Mouse (Mus musculus) liver, embryonic 11.5 days (tissue): Measurements from ENCODE around the gene Cdan1. TPM values are rescaled to one million over a fixed set of nuclear protein-coding genes. Genes with fewer than 3 reads are reported as not detected.

Experiments
- ATAC-seq: fragments of 200-750 bp; cut with Nextera tagmentation; replicated peaks from 2 replicates; pipeline ENCODE4 v1.8.0; 2017; ENCODE audit warnings: moderate number of reproducible peaks, mild to moderate bottlenecking, moderate TSS enrichment, moderate library complexity; ENCODE audit not compliant: low FRiP score
- DNase-seq: peaks from one replicate; pipeline ENCODE4 v3.0.0-alpha.2; 2017; ENCODE audit warnings: low spot score
- H3K27ac ChIP-seq: fragments of 300-500 bp; sonication (generic); 2 replicates; pipeline ENCODE4 v1.5.1; 2014; ENCODE audit warnings: mild to moderate bottlenecking, low read depth, low read length, control low read depth
- H3K27me3 ChIP-seq: fragments of 300-500 bp; sonication (generic); replicated peaks from 2 replicates; pipeline ENCODE4 v1.6.1; 2014; ENCODE audit warnings: low read length, mixed read lengths; ENCODE audit not compliant: control insufficient read depth, insufficient read depth
- H3K36me3 ChIP-seq: fragments of 300-500 bp; sonication (generic); 2 replicates; pipeline ENCODE4 v1.6.1; 2014; ENCODE audit warnings: mild to moderate bottlenecking, low read length, moderate library complexity, mixed read lengths; ENCODE audit not compliant: control insufficient read depth, insufficient read depth
- H3K4me1 ChIP-seq: fragments of 300-500 bp; sonication (generic); replicated peaks from 2 replicates; pipeline ENCODE4 v1.6.1; 2014; ENCODE audit warnings: low read length, mixed read lengths; ENCODE audit not compliant: control insufficient read depth, insufficient read depth
- H3K4me2 ChIP-seq: fragments of 300-500 bp; sonication (generic); 2 replicates; pipeline ENCODE4 v1.6.1; 2014; ENCODE audit warnings: mild to moderate bottlenecking, control low read depth, moderate library complexity
- H3K4me3 ChIP-seq: fragments of 300-500 bp; sonication (generic); 2 replicates; pipeline ENCODE4 v1.5.1; 2014; ENCODE audit warnings: low read depth, low read length, control low read depth
- H3K9ac ChIP-seq: fragments of 300-500 bp; sonication (generic); 2 replicates; pipeline ENCODE4 v1.6.1; 2014; ENCODE audit warnings: low read depth, low read length, control low read depth
- H3K9me3 ChIP-seq: fragments of 300-500 bp; sonication (generic); 2 replicates; pipeline ENCODE4 v1.6.1; 2016; ENCODE audit warnings: low read length, inconsistent platforms, mixed read lengths; ENCODE audit not compliant: control insufficient read depth
- WGBS: fragments of 180-500 bp; shearing (Covaris S2); extraction: QIAGEN DNeasy Blood & Tissue Kit; methylation state at CpG from one replicate; pipeline ENCODE4 v1.1.7; 2014; 5-methylcytosine and 5-hydroxymethylcytosine counted together
- polyA plus RNA-seq: library from polyadenylated mRNA; unstranded; fragments of >200 nt; fragmentation: Nextera tagmentation; extraction: Ambion mirVana; gene quantifications from 2 replicates; pipeline ENCODE4 v1.2.1, GENCODE M21; 2014

Cdan1 gene
- polyA plus RNA-seq, 1 experiment from 2014 or later = 9.3 TPM

GRCm38 (mm10) chr2:120729775-120730585, 119.9 kb downstream of the Cdan1 start:
- Histone ChIP-seq H3K4me1 (peaks cover 25% of the 10 kb centered on the region), H3K9me3 (no peaks in the 10 kb centered on the region)
- DNase-seq = peak; percentile 69

GRCm38 (mm10) chr2:120724176-120724575, 125.8 kb downstream of the Cdan1 start:
- peaks cover 13% of the 10 kb centered on the region for H3K4me1 ChIP-seq
- no peak for DNase-seq
- no peak overlapping the region for H3K27ac ChIP-seq

More at GRCm38 (mm10) chr2:120729775-120730585, 119.9 kb downstream of the Cdan1 start:
- Histone ChIP-seq H3K27me3 (no peaks in the 10 kb centered on the region), H3K27ac (peak overlapping the region; percentile 95; the same call in 1 of the 2 replicates), H3K9ac (peak overlapping the region; percentile 95), H3K4me3 (peak overlapping the region; percentile 92), H3K4me2 (peak overlapping the region; percentile 93), H3K36me3 (peaks cover 29% of the 10 kb centered on the region)
- ATAC-seq = peak; percentile 46
- 4% methylated on average over 23 of the region's 23 CpGs for WGBS

GRCm38 (mm10) chr2:120723621-120724020, 126.3 kb downstream of the Cdan1 start:
- H3K9ac ChIP-seq = no peak overlapping the region
- H3K4me1 ChIP-seq = peaks cover 8% of the 10 kb centered on the region
- H3K36me3 ChIP-seq = peaks cover 70% of the 10 kb centered on the region
- DNase-seq = no peak
- no peak for ATAC-seq
- H3K4me3 ChIP-seq = no peak overlapping the region
- no peak overlapping the region for H3K27ac ChIP-seq
- 69% methylated on average over 4 of the region's 4 CpGs for WGBS
- H3K27me3 ChIP-seq = no peaks in the 10 kb centered on the region
- no peak overlapping the region for H3K4me2 ChIP-seq
- H3K9me3 ChIP-seq = no peaks in the 10 kb centered on the region

More at GRCm38 (mm10) chr2:120724176-120724575, 125.8 kb downstream of the Cdan1 start:
- H3K36me3 ChIP-seq = peaks cover 67% of the 10 kb centered on the region
- no peak for ATAC-seq
- no peaks in the 10 kb centered on the region for H3K27me3 ChIP-seq
- no peak overlapping the region for H3K4me3 ChIP-seq
- 63% methylated on average over 6 of the region's 6 CpGs for WGBS
- no peak overlapping the region for H3K9ac ChIP-seq
- H3K4me2 ChIP-seq = no peak overlapping the region
- no peaks in the 10 kb centered on the region for H3K9me3 ChIP-seq

- no peak overlapping the region for H3K27ac ChIP-seq
- peaks cover 69% of the 10 kb centered on the region for H3K36me3 ChIP-seq
- ATAC-seq (no peak), DNase-seq (no peak)
- H3K27me3 ChIP-seq = no peaks in the 10 kb centered on the region
- peaks cover 5% of the 10 kb centered on the region for H3K4me1 ChIP-seq
- no peak overlapping the region for H3K9ac ChIP-seq
- no peak overlapping the region for H3K4me3 ChIP-seq
- no peak overlapping the region for H3K4me2 ChIP-seq
- no peaks in the 10 kb centered on the region for H3K9me3 ChIP-seq
- WGBS = 78% methylated on average over 8 of the region's 8 CpGs
Measured at GRCm38 (mm10) chr2:120722491-120722890, 127.4 kb downstream of the Cdan1 start.

GRCm38 (mm10) chr2:120721911-120722310, 128.0 kb downstream of the Cdan1 start:
- WGBS = 84% methylated on average over 2 of the region's 2 CpGs
- H3K9me3 ChIP-seq = no peaks in the 10 kb centered on the region
- H3K4me1 ChIP-seq = peaks cover 5% of the 10 kb centered on the region
- no peaks in the 10 kb centered on the region for H3K27me3 ChIP-seq
- peaks cover 71% of the 10 kb centered on the region for H3K36me3 ChIP-seq
- DNase-seq = no peak
- ATAC-seq = no peak
- H3K9ac ChIP-seq = no peak overlapping the region
- H3K4me3 ChIP-seq = no peak overlapping the region
- H3K4me2 ChIP-seq = no peak overlapping the region
- no peak overlapping the region for H3K27ac ChIP-seq

GRCm38 (mm10) chr2:120720821-120721220, 129.1 kb downstream of the Cdan1 start:
- no peak overlapping the region for H3K27ac ChIP-seq
- H3K4me3 ChIP-seq = no peak overlapping the region
- no peak for ATAC-seq
- H3K4me2 ChIP-seq = no peak overlapping the region
- WGBS = 91% methylated on average over 6 of the region's 6 CpGs
- H3K4me1 ChIP-seq = peaks cover 5% of the 10 kb centered on the region
- H3K9me3 ChIP-seq = no peaks in the 10 kb centered on the region
- no peak overlapping the region for H3K9ac ChIP-seq
- DNase-seq = no peak
- peaks cover 68% of the 10 kb centered on the region for H3K36me3 ChIP-seq
- no peaks in the 10 kb centered on the region for H3K27me3 ChIP-seq

GRCm38 (mm10) chr2:120718496-120718895, 131.4 kb downstream of the Cdan1 start:
- Histone ChIP-seq H3K4me2 (no peak overlapping the region), H3K4me3 (no peak overlapping the region), H3K9ac (no peak overlapping the region), H3K4me1 (no peaks in the 10 kb centered on the region), H3K27ac (no peak overlapping the region), H3K36me3 (peaks cover 63% of the 10 kb centered on the region), H3K27me3 (no peaks in the 10 kb centered on the region), H3K9me3 (no peaks in the 10 kb centered on the region)
- ATAC-seq = no peak
- no peak for DNase-seq
- 94% methylated on average over 8 of the region's 8 CpGs for WGBS

- ATAC-seq = no peak
Measured at GRCm38 (mm10) chr2:120713441-120713840, 136.5 kb downstream of the Cdan1 start.

GRCm38 (mm10) chr2:120710948-120711347, 139.0 kb downstream of the Cdan1 start:
- Histone ChIP-seq H3K36me3 (peaks cover 27% of the 10 kb centered on the region), H3K4me1 (no peaks in the 10 kb centered on the region), H3K9ac (no peak overlapping the region), H3K27ac (no peak overlapping the region), H3K4me2 (no peak overlapping the region), H3K9me3 (no peaks in the 10 kb centered on the region), H3K27me3 (no peaks in the 10 kb centered on the region), H3K4me3 (no peak overlapping the region)
- ATAC-seq = no peak; the same call in 1 of the 2 replicates
- 51% methylated on average over 3 of the region's 3 CpGs for WGBS
- no peak for DNase-seq

More at GRCm38 (mm10) chr2:120713441-120713840, 136.5 kb downstream of the Cdan1 start:
- Histone ChIP-seq H3K4me2 (no peak overlapping the region), H3K4me1 (no peaks in the 10 kb centered on the region), H3K9ac (no peak overlapping the region), H3K4me3 (no peak overlapping the region), H3K27me3 (no peaks in the 10 kb centered on the region), H3K9me3 (no peaks in the 10 kb centered on the region), H3K27ac (no peak overlapping the region), H3K36me3 (peaks cover 39% of the 10 kb centered on the region)
- WGBS = 92% methylated on average over 3 of the region's 3 CpGs
- no peak for DNase-seq
